Mouse (Mus musculus) gonadal fat pad, adult 2 months (tissue): ENCODE measurements around the gene Natd1. TPM values are rescaled to one million over a fixed set of nuclear protein-coding genes. Genes with fewer than 3 reads are reported as not detected.
"Not testable (repeated sequence)": the region's sequence is repeated elsewhere in the genome, so short reads cannot be mapped to it uniquely, and the experiment has no call there.

Source experiments
- DNase-seq: peaks from one replicate; pipeline ENCODE4 v3.0.0-alpha.2; 2012; ENCODE audit warnings: low read depth
- polyA plus RNA-seq: library from polyadenylated mRNA; depleted of rRNA; stranded (reverse); fragments of >200 nt; gene quantifications from 2 replicates; pipeline ENCODE4 v1.2.3, GENCODE M21; 2012; rRNA removed

The Natd1 gene
- polyA plus RNA-seq, 1 experiment: 44.6 TPM

DNA sequence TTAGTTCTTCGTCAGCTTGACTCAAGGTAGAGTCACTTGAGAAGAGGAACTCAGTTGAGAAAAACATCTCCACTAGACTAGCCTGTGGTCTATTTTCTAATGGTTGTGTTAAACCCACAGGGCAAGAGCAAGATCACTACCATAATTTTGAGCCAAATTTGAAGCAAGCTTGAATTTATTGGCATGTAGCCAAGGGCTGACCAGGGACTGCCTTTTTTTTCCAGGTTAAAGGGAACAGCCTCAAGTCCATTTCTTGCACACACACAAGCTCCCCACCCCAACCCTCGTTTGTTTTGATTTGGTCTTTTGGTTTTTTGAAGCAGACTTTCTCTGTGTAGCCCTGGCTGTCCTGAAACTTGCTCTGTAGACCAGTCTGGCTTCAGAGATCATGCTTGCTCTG is 24.7 kb downstream of the Natd1 start:
- DNase-seq: no peak

DNA sequence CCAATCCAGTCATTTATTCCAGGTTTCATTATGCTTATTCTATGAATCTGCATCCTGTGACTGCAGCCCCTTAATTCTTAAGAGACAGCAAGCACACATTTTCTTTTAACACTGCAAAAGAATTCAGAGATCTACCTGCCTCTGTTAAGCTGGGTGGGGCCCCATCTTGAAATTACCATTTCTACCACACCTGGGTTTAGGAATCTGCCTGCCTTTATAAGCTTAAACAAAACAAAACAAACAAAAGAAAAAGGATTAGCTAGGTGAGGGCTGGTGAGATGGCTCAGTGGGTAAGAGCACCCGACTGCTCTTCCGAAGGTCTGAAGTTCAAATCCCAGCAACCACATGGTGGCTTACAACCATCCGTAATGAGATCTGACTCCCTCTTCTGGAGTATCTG is 27.6 kb downstream of the Natd1 start:
- DNase-seq: not testable (repeated sequence)

DNA sequence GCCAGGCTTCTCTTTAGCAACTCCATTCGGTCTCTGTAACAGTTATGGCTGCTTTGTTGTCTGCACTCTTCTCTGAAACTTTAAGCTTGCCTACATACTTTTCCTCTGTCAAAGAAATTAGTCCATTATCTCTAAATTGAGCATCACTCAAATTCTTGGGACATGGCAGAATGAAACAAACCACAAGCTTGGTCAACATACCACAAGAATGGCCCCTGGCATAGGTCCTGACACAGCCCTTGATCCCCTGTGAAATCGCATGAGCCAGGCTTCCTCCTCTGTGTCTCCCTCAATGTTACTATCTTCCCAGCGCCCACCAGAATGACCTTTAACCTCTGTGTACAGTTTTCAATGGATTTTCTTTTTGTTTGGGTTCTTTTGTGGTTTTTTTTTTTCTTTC is 32.2 kb downstream of the Natd1 start:
- no peak for DNase-seq

DNA sequence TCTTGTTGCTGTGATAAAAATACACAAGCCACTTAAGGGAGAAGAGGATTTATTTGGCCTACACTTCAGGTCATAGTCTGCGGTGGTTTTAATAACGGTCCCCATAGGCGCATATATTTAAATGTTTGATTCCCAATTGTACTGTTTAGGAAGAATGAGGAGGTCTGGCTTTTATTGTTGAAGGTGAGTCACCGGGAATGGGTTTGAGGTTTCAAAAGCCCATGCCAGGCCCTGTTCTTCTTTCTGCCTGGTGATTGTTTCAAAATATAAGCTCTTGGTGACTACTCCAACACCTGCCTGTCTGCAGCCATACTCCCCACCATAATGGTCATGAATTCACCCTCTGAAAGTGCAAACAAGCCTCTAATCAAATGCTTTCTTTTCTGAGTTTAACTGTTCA is 34.0 kb downstream of the Natd1 start:
- no peak for DNase-seq

- DNase-seq: no peak
These were observed 35.1 kb downstream of the Natd1 start for GRCm38 (mm10) chr11:60879423-60879822.

GRCm38 (mm10) chr11:60878675-60879294 is 35.8 kb downstream of the Natd1 start, which contains the start of gene Tmem11:
Gene Tmem11, minus strand, starts transcription at chr11:60879272.
- no peak for DNase-seq

GRCm38 (mm10) chr11:60878056-60878612 is 36.4 kb downstream of the Natd1 start:
- DNase-seq: no peak

DNA sequence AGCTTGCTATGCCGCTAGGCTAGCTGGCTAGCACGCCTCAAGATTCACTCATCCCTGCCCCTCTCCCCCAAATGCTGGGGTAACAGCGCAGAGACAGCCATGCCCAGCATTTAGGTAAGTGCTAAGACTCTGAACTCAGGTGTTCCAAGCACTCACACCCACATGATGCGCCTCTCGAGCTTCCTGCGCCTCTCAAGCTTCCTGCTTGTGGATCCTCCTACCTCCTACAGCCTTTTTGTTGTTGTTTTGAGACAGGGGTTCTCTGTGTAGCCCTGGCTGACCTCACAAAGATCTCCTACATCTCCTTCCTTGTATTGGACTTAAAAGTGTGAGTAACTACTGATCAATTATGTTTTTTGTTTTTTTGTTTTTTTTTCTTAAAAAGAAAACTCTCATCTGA is 41.4 kb downstream of the Natd1 start:
- DNase-seq: no peak

GRCm38 (mm10) chr11:60871409-60871808 is 43.1 kb downstream of the Natd1 start:
- DNase-seq: no peak

DNA sequence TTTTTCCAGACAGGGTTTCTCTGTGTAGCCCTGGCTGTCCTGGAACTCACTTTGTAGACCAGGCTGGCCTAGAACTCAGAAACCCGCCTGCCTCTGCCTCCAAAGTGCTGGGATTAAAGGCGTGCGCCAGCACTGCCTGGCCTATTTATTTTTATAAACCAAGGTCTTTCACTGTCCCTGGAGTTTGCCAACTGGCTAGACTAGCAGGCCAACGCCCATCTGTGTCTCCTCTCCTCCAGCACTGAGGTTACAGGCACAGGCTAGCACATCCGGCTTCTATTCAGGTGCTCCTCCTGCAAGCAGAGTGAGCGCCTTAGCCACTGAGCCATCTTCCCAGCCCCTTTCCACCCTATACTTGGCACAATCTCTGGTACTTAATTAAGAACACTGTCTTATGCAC is 45.1 kb downstream of the Natd1 start:
- not testable (repeated sequence) for DNase-seq

- DNase-seq: no peak
These were observed 46.6 kb downstream of the Natd1 start for GRCm38 (mm10) chr11:60867904-60868303.

- DNase-seq: no peak
These were observed 47.1 kb downstream of the Natd1 start for GRCm38 (mm10) chr11:60867456-60867855.

GRCm38 (mm10) chr11:60866021-60866420 is 48.5 kb downstream of the Natd1 start:
- no peak for DNase-seq

- DNase-seq: peak; percentile 60
These were observed 49.6 kb downstream of the Natd1 start for GRCm38 (mm10) chr11:60864916-60865315.

- no peak for DNase-seq
These were observed 50.4 kb downstream of the Natd1 start for GRCm38 (mm10) chr11:60864166-60864565.

- DNase-seq: no peak
These were observed 51.4 kb downstream of the Natd1 start for GRCm38 (mm10) chr11:60863196-60863595.

GRCm38 (mm10) chr11:60861993-60862392 is 52.6 kb downstream of the Natd1 start:
- DNase-seq: no peak

GRCm38 (mm10) chr11:60856587-60856986 is 58.0 kb downstream of the Natd1 start:
- DNase-seq: no peak

Other genes starting within 250 kb of the Natd1 start
- 50.6 and 56.5 TPM in 2 replicates for gene Llgl1, start 215.0 kb downstream of the Natd1 start, polyA plus RNA-seq
- gene Flii, start 187.5 kb downstream of the Natd1 start, polyA plus RNA-seq: 171 and 173 TPM in 2 replicates
- gene Mief2, start 186.4 kb downstream of the Natd1 start, polyA plus RNA-seq: 14.3 and 16.6 TPM in 2 replicates
- gene Top3a, start 137.4 kb downstream of the Natd1 start, polyA plus RNA-seq: 6.9 and 7.7 TPM in 2 replicates
- 12.5 and 13.4 TPM in 2 replicates for gene Smcr8, start 137.2 kb downstream of the Natd1 start, polyA plus RNA-seq
- gene Shmt1, start 103.0 kb downstream of the Natd1 start, polyA plus RNA-seq: 5.5 and 8.1 TPM in 2 replicates
- gene Dhrs7b, start 84.1 kb downstream of the Natd1 start, polyA plus RNA-seq: 27.2 and 43.9 TPM in 2 replicates
- 69.1 TPM in 2 replicates for gene Tmem11, start 35.5 kb downstream of the Natd1 start, polyA plus RNA-seq
- 30.9 and 35.9 TPM in 2 replicates for gene Map2k3, start 17.3 kb upstream of the Natd1 start, polyA plus RNA-seq
- 4.0 and 7.3 TPM in 2 replicates for gene Kcnj12, start 107.8 kb upstream of the Natd1 start, polyA plus RNA-seq
- gene Tnfrsf13b, start 212.0 kb upstream of the Natd1 start, polyA plus RNA-seq: 3.1 and 5.0 TPM in 2 replicates